ENCODE assay signal across 8 mouse cellular contexts in the genomic region with DNA sequence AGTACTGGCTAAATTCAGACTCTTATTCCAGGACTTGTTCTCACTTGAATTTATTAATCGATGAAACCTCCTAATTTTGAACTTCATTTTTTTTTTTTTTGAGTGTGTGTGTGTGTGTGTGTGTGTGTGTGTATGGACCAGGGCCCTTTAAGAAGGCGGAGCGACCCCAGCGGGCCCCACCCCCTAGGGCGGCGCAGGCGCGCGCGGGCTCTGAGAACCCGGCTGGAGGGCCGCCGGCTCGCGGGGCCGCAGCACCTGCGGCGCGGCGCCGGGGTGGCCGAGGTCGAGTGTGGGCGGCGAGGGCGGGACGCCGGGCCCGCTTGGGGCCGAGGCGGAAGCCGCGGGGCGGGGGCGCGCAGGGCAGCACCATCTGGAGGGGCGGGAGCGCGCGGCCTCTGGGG. TPM values are rescaled to one million over a fixed set of nuclear protein-coding genes. Genes with fewer than 3 reads are reported as not detected.
A peak's percentile ranks its signal among the peaks of the same experiment; 100 is the strongest.
DNase-seq lines count a peak whose midpoint lies in the region; ATAC-seq and TF ChIP-seq lines count a peak whose summit lies in the region.

Gene Tnk2 (plus strand): TSS at position 214 of the 401 bp plus-strand sequence.

- peaks cover 2 to 10% of the 10 kb centered on the region in 2 experiments; a peak in 3 of 4 replicates for H3K4me1 ChIP-seq in MEL (ENCODE audit: control insufficient read depth in 1 of 2, insufficient read depth in 2 of 2, low read length in 2 of 2)
- peaks cover 23% of the 10 kb centered on the region for H3K4me1 ChIP-seq in forebrain, embryonic 16.5 days (replicated peaks; ENCODE audit: control insufficient read depth, insufficient read depth, low read length)
- peaks cover 15% of the 10 kb centered on the region for H3K4me1 ChIP-seq in lung, embryonic 14.5 days (ENCODE audit: insufficient read depth)

- H3K4me3 ChIP-seq in MEL (ENCODE audit: control insufficient read depth in 1 of 2, insufficient read depth in 1 of 2, low read depth in 2 of 2, low read length in 2 of 2) = peak within 1 kb of the TSS; percentile 58 to 81
- peak within 1 kb of the TSS; percentile 89 for H3K4me3 ChIP-seq in forebrain, embryonic 16.5 days (replicated peaks; ENCODE audit: low read length)
- H3K4me3 ChIP-seq in layer of hippocampus, adult 2 months = peak within 1 kb of the TSS; percentile 85
- H3K4me3 ChIP-seq in lung, embryonic 14.5 days (ENCODE audit: low read depth, low read length) = peak within 1 kb of the TSS; percentile 91

- WGBS in forebrain, embryonic 16.5 days = under 1% methylated on average over 29 of the region's 40 CpGs
- WGBS in lung, embryonic 14.5 days = under 1% methylated on average over 40 of the region's 40 CpGs

- peak within 1 kb of the TSS; percentile 25 for H3K27ac ChIP-seq in MEL (ENCODE audit: control insufficient read depth, low read depth, low read length)
- H3K27ac ChIP-seq in forebrain, embryonic 16.5 days (ENCODE audit: low read length) = peak within 1 kb of the TSS; percentile 84
- peak within 1 kb of the TSS; percentile 91 for H3K27ac ChIP-seq in layer of hippocampus, adult 2 months
- H3K27ac ChIP-seq in lung, embryonic 14.5 days (ENCODE audit: low read depth) = peak within 1 kb of the TSS; percentile 86

- H3K9ac ChIP-seq in MEL (ENCODE audit: control insufficient read depth, low read depth, low read length, poor library complexity, severe bottlenecking) = peak within 1 kb of the TSS; percentile 80
- H3K9ac ChIP-seq in forebrain, embryonic 16.5 days (replicated peaks; ENCODE audit: low read depth, low read length) = peak within 1 kb of the TSS; percentile 91
- peak within 1 kb of the TSS; percentile 87 for H3K9ac ChIP-seq in lung, embryonic 14.5 days

- intact Hi-C loops in heart, postnatal 36 days (cut with DNase I) = loop anchor here (2.0 kb wide), 1 partner anchor 15 kb away; no protein-coding TSS in a partner anchor

- H3K36me3 ChIP-seq in MEL (ENCODE audit: control insufficient read depth in 1 of 2, insufficient read depth in 2 of 2, low read length in 2 of 2) = 0 out of 4 replicates have a peak, but pooled peaks cover 0 to 5% of the 10 kb centered on the region in 2 experiments
- H3K36me3 ChIP-seq in forebrain, embryonic 16.5 days (ENCODE audit: control insufficient read depth, insufficient read depth) = no peaks in the 10 kb centered on the region
- no peaks in the 10 kb centered on the region for H3K36me3 ChIP-seq in lung, embryonic 14.5 days (ENCODE audit: insufficient read depth)

- TF ChIP-seq EP300 in MEL (IDR thresholded peaks at IDR 0.05; ENCODE audit: low read depth in 1 of 2, low read length in 2 of 2) = no peak

- H3K4me2 ChIP-seq in forebrain, embryonic 16.5 days (ENCODE audit: low read length) = peak within 1 kb of the TSS; percentile 83
- peak within 1 kb of the TSS; percentile 88 for H3K4me2 ChIP-seq in lung, embryonic 14.5 days

- peak in 1 of 3 experiments; percentile 36; a peak in 2 of 6 replicates for TF ChIP-seq CTCF in MEL (IDR thresholded peaks at IDR 0.05 in 2 of 3, conservative IDR thresholded peaks at IDR 0.05 in 1 of 3; ENCODE audit: control insufficient read depth in 1 of 3, insufficient read depth in 1 of 3, low read depth in 2 of 3, low read length in 3 of 3, poor library complexity in 1 of 3, severe bottlenecking in 1 of 3)
- TF ChIP-seq CTCF in layer of hippocampus, adult 2 months (conservative IDR thresholded peaks at IDR 0.05) = no peak
- no peak for TF ChIP-seq CTCF in lung, embryonic 14.5 days (IDR thresholded peaks at IDR 0.05; ENCODE audit: low read depth)

- peak; percentile 90 for DNase-seq in MEL (ENCODE audit: low read depth, low spot score)
- peak; percentile 88 for DNase-seq in cerebellum, adult 11-12 months
- DNase-seq in heart, postnatal 36 days = peak; percentile 88 to 90
- DNase-seq in layer of hippocampus, adult 2 months (ENCODE audit: low spot score in 2 of 2) = peak; percentile 84 to 88
- peak; percentile 93 for DNase-seq in lung, embryonic 14.5 days
- peak; percentile 77 for DNase-seq in ovary, postnatal 14 days (ENCODE audit: low spot score)
- peak; percentile 94 for DNase-seq in thymus, postnatal 14 days

- ATAC-seq in forebrain, embryonic 16.5 days = peak; percentile 92
- peak; percentile 89 for ATAC-seq in lung, embryonic 14.5 days (ENCODE audit: insufficient read depth)

- TF ChIP-seq POLR2A in MEL (IDR thresholded peaks at IDR 0.05; ENCODE audit: control insufficient read depth in 1 of 2, insufficient read depth in 1 of 2, low read depth in 1 of 2, low read length in 2 of 2, poor library complexity in 1 of 2) = peak; percentile 54 to 90; a peak in 3 of 4 replicates

- H3K79me2 ChIP-seq in MEL (ENCODE audit: control insufficient read depth, insufficient read depth, low read length, poor library complexity) = peaks cover 17% of the 10 kb centered on the region

- H3K27me3 ChIP-seq in MEL (ENCODE audit: control insufficient read depth in 1 of 2, insufficient read depth in 2 of 2, low read length in 2 of 2) = no peaks in the 10 kb centered on the region
- H3K27me3 ChIP-seq in forebrain, embryonic 16.5 days (replicated peaks; ENCODE audit: control insufficient read depth, insufficient read depth, low read length) = no peaks in the 10 kb centered on the region
- H3K27me3 ChIP-seq in lung, embryonic 14.5 days (ENCODE audit: insufficient read depth, low read length) = no peaks in the 10 kb centered on the region

- TF ChIP-seq RAD21 in MEL (IDR thresholded peaks at IDR 0.05; ENCODE audit: low read depth, low read length) = no peak

- H3K9me3 ChIP-seq in MEL (replicated peaks; ENCODE audit: insufficient read depth, low read length) = no peaks in the 10 kb centered on the region
- no peaks in the 10 kb centered on the region for H3K9me3 ChIP-seq in forebrain, embryonic 16.5 days (ENCODE audit: control insufficient read depth, low read length)
- H3K9me3 ChIP-seq in lung, embryonic 14.5 days (ENCODE audit: low read depth, low read length) = no peaks in the 10 kb centered on the region

TF ChIP-seq in MEL, 35 proteins besides CTCF, POLR2A, EP300 and RAD21:
- peak; percentile 77 for TF ChIP-seq NELFE (IDR thresholded peaks at IDR 0.05; ENCODE audit: low read depth, low read length)
- TF ChIP-seq CHD1 (IDR thresholded peaks at IDR 0.05; ENCODE audit: low read depth, low read length) = no peak
- TF ChIP-seq ZNF384 (IDR thresholded peaks at IDR 0.05; ENCODE audit: low read depth, low read length) = peak; percentile 93
- TF ChIP-seq SMC3 (IDR thresholded peaks at IDR 0.05; ENCODE audit: low read depth, low read length) = no peak
- no peak for TF ChIP-seq ETS1 (IDR thresholded peaks at IDR 0.05; ENCODE audit: low read depth, low read length)
- TF ChIP-seq GATA1 (IDR thresholded peaks at IDR 0.05; ENCODE audit: low read depth, low read length) = no peak
- TF ChIP-seq HCFC1 (IDR thresholded peaks at IDR 0.05; ENCODE audit: low read depth, low read length) = peak; percentile 72
- peak; percentile 86 for TF ChIP-seq SIN3A (IDR thresholded peaks at IDR 0.05; ENCODE audit: low read length)
- TF ChIP-seq BHLHE40 (IDR thresholded peaks at IDR 0.05; ENCODE audit: borderline replicate concordance, low read depth, low read length) = no peak
- TF ChIP-seq NRF1 (IDR thresholded peaks at IDR 0.05; ENCODE audit: insufficient read depth, low read depth, low read length, poor library complexity, severe bottlenecking) = peak; percentile 81
TF ChIP-seq in MEL: peak in this region for 5.

RNA-seq across cellular contexts. Expression of gene Tnk2, which starts in this region (rescaled TPM):
- total RNA-seq in MEL (2012; rRNA removed) = 30.3 and 34.8 TPM in 2 replicates
- 10 to 100 TPM in 1 of 2 experiments, not detected in 1; 77.0 TPM for polyA plus RNA-seq in MEL (2012; ENCODE audit: insufficient read depth in 1 of 2, insufficient read length in 2 of 2, low read depth in 1 of 2, low replicate concordance in 2 of 2, missing spikeins in 1 of 2)
- polyA plus RNA-seq in forebrain, embryonic 16.5 days (2015; fragmentation: Nextera tagmentation; extraction: Ambion mirVana) = 15.0 and 21.9 TPM in 2 replicates
- total RNA-seq in heart, postnatal 36 days (2021) = 10 to 100 TPM; 18.0 to 19.8 TPM
- 100 to 1,000 TPM; 210 to 212 TPM for total RNA-seq in layer of hippocampus, adult 2 months (2021)
- 20.0 and 21.6 TPM in 2 replicates for polyA plus RNA-seq in lung, embryonic 14.5 days (2014; fragmentation: Nextera tagmentation; extraction: Ambion mirVana)

Comparison
In these comparisons a context has a peak if more than half of its experiments do, and no peak if none do; other contexts are left out.
1. Peak in every context shown above with its lines: DNase-seq, ATAC-seq, H3K4me3 ChIP-seq and H3K27ac ChIP-seq.
2. H3K27ac ChIP-seq: peak in every context shown above with its lines; median percentile 91 in layer of hippocampus, adult 2 months; 86 in lung, embryonic 14.5 days; 84 in forebrain, embryonic 16.5 days; 25 in MEL.